Comparison of ENCODE assay signal across 23 mouse cellular contexts in the genomic region with DNA sequence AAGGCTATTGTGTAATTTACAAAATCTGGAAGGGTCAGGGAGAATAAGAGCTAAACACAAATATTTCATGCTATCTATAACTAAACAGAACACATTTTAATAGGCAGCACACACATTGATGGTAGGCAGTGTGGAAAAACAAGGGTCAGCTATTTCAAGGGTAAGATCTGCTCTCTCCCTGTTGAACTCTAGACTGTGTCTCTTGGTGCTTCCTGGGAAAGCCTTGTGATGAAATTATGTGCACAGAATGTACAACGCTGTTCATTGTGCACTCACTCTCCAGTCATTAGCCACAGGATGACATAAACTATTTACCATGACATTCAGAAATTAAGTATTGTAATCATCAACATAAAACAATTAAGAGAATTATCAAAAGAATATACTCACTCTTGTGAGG.
"Had no signal": no experiment of that assay in that cellular context is flagged by ENCODE, and none has a peak within 500 bp of the region (broad histone marks: within the 10 kb centered on the region; RNA-seq: fewer than 3 reads in every experiment).

No protein-coding gene starts in this region.

- H3K27me3 ChIP-seq: heart, embryonic 13.5 days; heart, embryonic 15.5 days; hindbrain, embryonic 13.5 days; hindbrain, embryonic 15.5 days; limb, embryonic 13.5 days; limb, embryonic 15.5 days; liver, embryonic 12.5 days had no signal

- H3K4me3 ChIP-seq: heart, adult 2 months; heart, embryonic 13.5 days; heart, embryonic 15.5 days; hindbrain, embryonic 13.5 days; hindbrain, embryonic 15.5 days; limb, embryonic 13.5 days; limb, embryonic 15.5 days; liver, embryonic 12.5 days had no signal

- H3K9me3 ChIP-seq: heart, embryonic 13.5 days; heart, embryonic 15.5 days; hindbrain, embryonic 13.5 days; hindbrain, embryonic 15.5 days; limb, embryonic 13.5 days; limb, embryonic 15.5 days; liver, embryonic 12.5 days had no signal

- H3K27ac ChIP-seq: heart, adult 2 months; heart, embryonic 13.5 days; heart, embryonic 15.5 days; hindbrain, embryonic 13.5 days; hindbrain, embryonic 15.5 days; hindbrain, postnatal 0 days; limb, embryonic 13.5 days; limb, embryonic 15.5 days; liver, embryonic 12.5 days; liver, embryonic 14.5 days had no signal

- DNase-seq: forebrain, postnatal 0 days; gastrocnemius, postnatal 14 days; gastrocnemius, postnatal 36 days; heart, adult 11 months; heart, adult 2 months; heart, postnatal 14 days; heart, postnatal 36 days; kidney, adult 11 months; kidney, adult 2 months; kidney, postnatal 36 days; layer of hippocampus, adult 9-11 months; layer of hippocampus, postnatal 36 days; left cerebral cortex, postnatal 4 days had no signal

- H3K9ac ChIP-seq: forebrain, postnatal 0 days; heart, embryonic 13.5 days; heart, embryonic 15.5 days; hindbrain, embryonic 13.5 days; hindbrain, embryonic 15.5 days; limb, embryonic 13.5 days; limb, embryonic 15.5 days; liver, embryonic 12.5 days; liver, embryonic 14.5 days had no signal

- H3K36me3 ChIP-seq: heart, embryonic 13.5 days; heart, embryonic 15.5 days; hindbrain, embryonic 13.5 days; hindbrain, embryonic 15.5 days; limb, embryonic 13.5 days; limb, embryonic 15.5 days; liver, embryonic 12.5 days had no signal

- H3K4me2 ChIP-seq: heart, embryonic 11.5 days; heart, embryonic 13.5 days; heart, embryonic 15.5 days; hindbrain, embryonic 13.5 days; hindbrain, embryonic 15.5 days; limb, embryonic 13.5 days; limb, embryonic 15.5 days; liver, embryonic 12.5 days had no signal

- ATAC-seq: forebrain, postnatal 0 days; hindbrain, postnatal 0 days; liver, embryonic 12.5 days had no signal

- H3K4me1 ChIP-seq: heart, embryonic 13.5 days; heart, embryonic 15.5 days; hindbrain, embryonic 13.5 days; hindbrain, embryonic 15.5 days; liver, embryonic 12.5 days had no signal
